In genomic region chr10:26567613-26568012, GRCm38 (mm10) we compare ENCODE assay signal across 17 mouse cellular contexts.
DNase-seq lines count a peak whose midpoint lies in the region; ATAC-seq and TF ChIP-seq lines count a peak whose summit lies in the region.
"Had no signal": no experiment of that assay in that cellular context is flagged by ENCODE, and none has a peak within 500 bp of the region (broad histone marks: within the 10 kb centered on the region; RNA-seq: fewer than 3 reads in every experiment).

No protein-coding gene starts in this region.

- H3K27me3 ChIP-seq in forebrain, embryonic 12.5 days: no peaks in the 10 kb centered on the region
- H3K27me3 ChIP-seq in forebrain, embryonic 11.5 days (ENCODE audit: control insufficient read depth, insufficient read depth, low read length): no peaks in the 10 kb centered on the region
- H3K27me3 ChIP-seq in midbrain, postnatal 0 days (ENCODE audit: insufficient read depth, low read length): no peaks in the 10 kb centered on the region
- H3K27me3 ChIP-seq in midbrain, embryonic 14.5 days (ENCODE audit: control insufficient read depth, insufficient read depth, low read length): no peaks in the 10 kb centered on the region
- no peaks in the 10 kb centered on the region for H3K27me3 ChIP-seq in myocyte (ENCODE audit: control insufficient read depth, insufficient read depth, insufficient read length)
- H3K27me3 ChIP-seq: embryonic facial prominence, embryonic 12.5 days; liver, embryonic 13.5 days had no signal

- 0 out of 2 replicates have a peak, but pooled peaks have one; percentile 17 for ATAC-seq in forebrain, embryonic 12.5 days (ENCODE audit: low FRiP score)
- no peak for ATAC-seq in forebrain, embryonic 11.5 days (replicated peaks; ENCODE audit: low FRiP score)
- ATAC-seq in midbrain, postnatal 0 days (ENCODE audit: low FRiP score): no peak
- ATAC-seq in midbrain, embryonic 14.5 days (ENCODE audit: low FRiP score, low TSS enrichment): no peak

- no peaks in the 10 kb centered on the region for H3K9me3 ChIP-seq in forebrain, embryonic 12.5 days
- H3K9me3 ChIP-seq in forebrain, embryonic 11.5 days (ENCODE audit: control insufficient read depth, low read length): no peaks in the 10 kb centered on the region
- no peaks in the 10 kb centered on the region for H3K9me3 ChIP-seq in midbrain, postnatal 0 days (ENCODE audit: low read length)
- H3K9me3 ChIP-seq in midbrain, embryonic 14.5 days (ENCODE audit: control insufficient read depth, low read length): no peaks in the 10 kb centered on the region
- H3K9me3 ChIP-seq: embryonic facial prominence, embryonic 12.5 days; forebrain, embryonic 10.5 days; hindbrain, embryonic 10.5 days; liver, embryonic 13.5 days had no signal

- H3K36me3 ChIP-seq in forebrain, embryonic 12.5 days (replicated peaks): no peaks in the 10 kb centered on the region
- no peaks in the 10 kb centered on the region for H3K36me3 ChIP-seq in forebrain, embryonic 11.5 days (ENCODE audit: control insufficient read depth, insufficient read depth, low read length)
- H3K36me3 ChIP-seq in midbrain, postnatal 0 days (ENCODE audit: insufficient read depth, low read length): no peaks in the 10 kb centered on the region
- no peaks in the 10 kb centered on the region for H3K36me3 ChIP-seq in midbrain, embryonic 14.5 days (ENCODE audit: control insufficient read depth, insufficient read depth, low read length)
- no peaks in the 10 kb centered on the region for H3K36me3 ChIP-seq in myocyte (ENCODE audit: control insufficient read depth, insufficient read depth)
- H3K36me3 ChIP-seq: embryonic facial prominence, embryonic 12.5 days; forebrain, embryonic 10.5 days; hindbrain, embryonic 10.5 days; liver, embryonic 13.5 days had no signal

- TF ChIP-seq POLR2A in myocyte (IDR thresholded peaks at IDR 0.05; ENCODE audit: insufficient read length, low read depth): no peak

- H3K27ac ChIP-seq in forebrain, embryonic 12.5 days: no peak overlapping the region
- H3K27ac ChIP-seq in forebrain, embryonic 11.5 days (ENCODE audit: low read depth, low read length): no peak overlapping the region
- no peak overlapping the region for H3K27ac ChIP-seq in midbrain, postnatal 0 days (ENCODE audit: low read depth, low read length)
- no peak overlapping the region for H3K27ac ChIP-seq in midbrain, embryonic 14.5 days (replicated peaks; ENCODE audit: low read depth, low read length)
- H3K27ac ChIP-seq: embryonic facial prominence, embryonic 12.5 days; forebrain, embryonic 10.5 days; hindbrain, embryonic 10.5 days; liver, embryonic 13.5 days had no signal

- no peak overlapping the region for H3K9ac ChIP-seq in forebrain, embryonic 12.5 days
- no peak overlapping the region for H3K9ac ChIP-seq in forebrain, embryonic 11.5 days (ENCODE audit: low read length)
- H3K9ac ChIP-seq in midbrain, postnatal 0 days (replicated peaks; ENCODE audit: low read length, poor library complexity, severe bottlenecking): no peak overlapping the region
- no peak overlapping the region for H3K9ac ChIP-seq in midbrain, embryonic 14.5 days (replicated peaks; ENCODE audit: low read length)
- H3K9ac ChIP-seq: embryonic facial prominence, embryonic 12.5 days; liver, embryonic 13.5 days had no signal

- WGBS in forebrain, embryonic 12.5 days: 77% methylated on average over 4 of the region's 4 CpGs
- WGBS in forebrain, embryonic 11.5 days: 86% methylated on average over 4 of the region's 4 CpGs
- 77% methylated on average over 4 of the region's 4 CpGs for WGBS in midbrain, postnatal 0 days
- 86% methylated on average over 4 of the region's 4 CpGs for WGBS in midbrain, embryonic 14.5 days

- no peak for DNase-seq in forebrain, embryonic 11.5 days (ENCODE audit: low spot score)
- DNase-seq in midbrain, postnatal 0 days (ENCODE audit: low spot score): peak; percentile 5
- no peak for DNase-seq in midbrain, embryonic 14.5 days
- DNase-seq in ZHBTc4 (ENCODE audit: low read depth, low spot score): peak; percentile 43
- DNase-seq in ovary, postnatal 14 days (ENCODE audit: low spot score): no peak
- DNase-seq in liver: no peak
- DNase-seq: adrenal gland, adult 2 months; layer of hippocampus, postnatal 36 days; liver, embryonic 13.5 days; lung, postnatal 10 days; right cerebral cortex, adult 18-20 months; thymus, adult 18-20 months had no signal

- H3K79me2 ChIP-seq in myocyte (ENCODE audit: control insufficient read depth, insufficient read depth): no peaks in the 10 kb centered on the region

- no peak overlapping the region for H3ac ChIP-seq in myocyte (ENCODE audit: control insufficient read depth, insufficient read length)

- no peak for TF ChIP-seq CTCF in midbrain, postnatal 0 days (IDR thresholded peaks at IDR 0.05)

- no peaks in the 10 kb centered on the region for H3K4me1 ChIP-seq in forebrain, embryonic 12.5 days
- no peaks in the 10 kb centered on the region for H3K4me1 ChIP-seq in forebrain, embryonic 11.5 days (replicated peaks; ENCODE audit: control insufficient read depth, insufficient read depth, low read length)
- H3K4me1 ChIP-seq in midbrain, postnatal 0 days (ENCODE audit: insufficient read depth, low read length): no peaks in the 10 kb centered on the region
- no peaks in the 10 kb centered on the region for H3K4me1 ChIP-seq in midbrain, embryonic 14.5 days (ENCODE audit: control insufficient read depth, insufficient read depth, low read length)
- H3K4me1 ChIP-seq: embryonic facial prominence, embryonic 12.5 days; forebrain, embryonic 10.5 days; hindbrain, embryonic 10.5 days; liver, embryonic 13.5 days had no signal

- no peak overlapping the region for H3K4me2 ChIP-seq in forebrain, embryonic 12.5 days
- no peak overlapping the region for H3K4me2 ChIP-seq in forebrain, embryonic 11.5 days (ENCODE audit: low read depth, low read length, severe bottlenecking)
- no peak overlapping the region for H3K4me2 ChIP-seq in midbrain, postnatal 0 days (ENCODE audit: low read depth, low read length, poor library complexity, severe bottlenecking)
- H3K4me2 ChIP-seq in midbrain, embryonic 14.5 days (ENCODE audit: low read length): no peak overlapping the region
- H3K4me2 ChIP-seq in myocyte (ENCODE audit: low read depth): no peak overlapping the region
- H3K4me2 ChIP-seq: embryonic facial prominence, embryonic 12.5 days; liver, embryonic 13.5 days had no signal

- no peak overlapping the region for H3K4me3 ChIP-seq in forebrain, embryonic 12.5 days (replicated peaks)
- H3K4me3 ChIP-seq in forebrain, embryonic 11.5 days (ENCODE audit: low read depth, low read length): no peak overlapping the region
- H3K4me3 ChIP-seq in midbrain, postnatal 0 days (ENCODE audit: low read depth, low read length): no peak overlapping the region
- H3K4me3 ChIP-seq in midbrain, embryonic 14.5 days (replicated peaks; ENCODE audit: low read depth, low read length): no peak overlapping the region
- no peak overlapping the region for H3K4me3 ChIP-seq in myocyte
- H3K4me3 ChIP-seq: embryonic facial prominence, embryonic 12.5 days; forebrain, embryonic 10.5 days; hindbrain, embryonic 10.5 days; liver, embryonic 13.5 days had no signal

TF ChIP-seq in myocyte, 11 proteins besides CTCF, POLR2A, EP300 and RAD21:
- TF ChIP-seq SRF (IDR thresholded peaks at IDR 0.05; ENCODE audit: control insufficient read depth, insufficient read length, low read depth) (peak; percentile 96), REST (IDR thresholded peaks at IDR 0.05; ENCODE audit: insufficient read depth, insufficient read length) (no peak)

Comparison
In these comparisons a context has a peak if more than half of its experiments do, and no peak if none do; other contexts are left out.
1. DNase-seq: peak in midbrain, postnatal 0 days (single experiment) and ZHBTc4 (single experiment); none in forebrain, embryonic 11.5 days (single experiment), midbrain, embryonic 14.5 days (single experiment), ovary, postnatal 14 days (single experiment) and liver (single experiment).